Mouse (Mus musculus): ENCODE results near the gene Fbxl13. TPM values are rescaled to one million over a fixed set of nuclear protein-coding genes. Genes with fewer than 3 reads are reported as not detected.

The Fbxl13 gene
- 0.25 and 0.32 TPM in 2 replicates for polyA plus RNA-seq (2014; fragmentation: Nextera tagmentation; extraction: Ambion mirVana)

GRCm38 (mm10) chr5:21645439-21646132, at the start of gene Fbxl13, which contains the start of gene Armc10:
Gene Fbxl13 (minus strand): TSS chr5:21645634.
Gene Armc10 (plus strand): TSS chr5:21645813.
- peak within 1 kb of the TSS; percentile 92 for H3K9ac ChIP-seq (ENCODE audit: low read depth, low read length)
- H3K36me3 ChIP-seq (ENCODE audit: control insufficient read depth, insufficient read depth, low read length), result peaks cover 6% of the 10 kb centered on the region; the same call in 1 of the 2 replicates
- peak within 1 kb of the TSS; percentile 78 for H3K4me2 ChIP-seq (replicated peaks; ENCODE audit: low read depth, low read length)
- under 1% methylated on average over 30 of the region's 40 CpGs for WGBS
- H3K27ac ChIP-seq (ENCODE audit: low read depth, low read length), result peak within 1 kb of the TSS; percentile 91
- H3K9me3 ChIP-seq (ENCODE audit: control insufficient read depth, low read length), result no peaks in the 10 kb centered on the region
- no peaks in the 10 kb centered on the region for H3K27me3 ChIP-seq (ENCODE audit: control insufficient read depth, insufficient read depth, low read length)
- ATAC-seq (ENCODE audit: low FRiP score), result peak; percentile 98
- 0 out of 2 replicates have a peak, but pooled peaks cover 3% of the 10 kb centered on the region for H3K4me1 ChIP-seq (replicated peaks; ENCODE audit: control insufficient read depth, insufficient read depth, low read length)
- peak; percentile 90 for DNase-seq (ENCODE audit: low spot score)
- H3K4me3 ChIP-seq (ENCODE audit: low read depth, low read length), result peak within 1 kb of the TSS; percentile 82

DNA sequence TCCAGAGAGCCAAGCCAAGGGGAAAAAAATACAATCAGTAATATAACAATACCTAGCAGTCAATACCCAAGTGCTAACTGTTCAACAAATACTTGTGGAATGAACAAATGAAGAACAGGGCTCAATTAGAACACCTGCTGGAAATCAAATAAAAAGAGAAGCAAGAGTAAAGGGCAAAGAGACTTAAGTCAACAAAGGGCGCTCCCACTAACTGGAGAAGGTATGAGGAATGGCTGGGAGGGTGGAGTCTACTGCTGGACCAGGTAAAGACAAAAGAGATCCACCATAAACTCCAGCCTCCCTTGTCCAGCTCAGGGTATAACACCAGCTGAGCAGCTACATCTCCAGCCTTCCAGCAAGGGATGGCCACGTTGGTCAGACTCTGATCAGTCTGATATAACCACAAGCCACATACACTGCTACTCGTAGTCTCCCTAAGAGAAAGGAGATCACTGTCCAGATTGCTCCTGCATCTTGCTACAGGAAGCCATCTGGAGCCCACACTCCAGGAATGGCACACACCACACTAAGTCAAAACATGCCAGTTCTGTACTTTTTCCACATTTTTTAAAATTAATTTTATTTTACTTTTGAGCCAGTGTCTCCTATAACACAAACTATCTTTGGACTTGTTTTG, 49.5 kb upstream of the Fbxl13 start:
- no peaks in the 10 kb centered on the region for H3K27me3 ChIP-seq (ENCODE audit: control insufficient read depth, insufficient read depth, low read length)

DNA sequence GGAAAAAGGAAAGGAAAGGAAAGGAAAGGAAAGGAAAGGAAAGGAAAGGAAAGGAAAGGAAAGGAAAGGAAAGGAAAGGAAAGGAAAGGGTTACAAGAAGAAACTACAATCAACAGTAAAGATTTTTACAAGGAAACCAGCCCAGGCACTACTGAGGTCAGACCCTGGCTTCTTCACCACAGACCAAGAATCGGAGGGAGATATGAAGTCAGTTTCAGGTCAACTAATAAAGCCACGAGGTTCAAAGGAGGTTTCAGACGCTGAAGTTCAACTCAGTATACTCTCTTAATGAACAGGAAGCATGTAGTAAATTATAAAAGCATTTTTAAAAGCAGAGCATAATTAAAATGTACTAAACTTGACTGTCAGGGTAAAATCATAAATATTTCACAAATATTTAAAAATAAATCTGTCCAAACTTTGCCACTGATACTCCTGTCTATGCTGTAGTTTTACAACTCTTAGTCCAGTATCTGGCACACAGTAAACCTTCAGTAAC, 48.0 kb upstream of the Fbxl13 start:
- no peak for DNase-seq (ENCODE audit: low spot score)
- Histone ChIP-seq H3K9ac (ENCODE audit: low read depth, low read length) (no peak overlapping the region), H3K27me3 (ENCODE audit: control insufficient read depth, insufficient read depth, low read length) (no peaks in the 10 kb centered on the region), H3K36me3 (ENCODE audit: control insufficient read depth, insufficient read depth, low read length) (no peaks in the 10 kb centered on the region), H3K4me3 (ENCODE audit: low read depth, low read length) (no peak overlapping the region), H3K4me1 (replicated peaks; ENCODE audit: control insufficient read depth, insufficient read depth, low read length) (no peaks in the 10 kb centered on the region), H3K9me3 (ENCODE audit: control insufficient read depth, low read length) (no peaks in the 10 kb centered on the region), H3K4me2 (replicated peaks; ENCODE audit: low read depth, low read length) (no peak overlapping the region), H3K27ac (ENCODE audit: low read depth, low read length) (no peak overlapping the region)
- ATAC-seq (ENCODE audit: low FRiP score), result no peak
- 75% methylated on average over 3 of the region's 3 CpGs for WGBS

More for the DNA sequence above, 49.5 kb upstream of the Fbxl13 start:
- H3K9me3 ChIP-seq (ENCODE audit: control insufficient read depth, low read length), result no peaks in the 10 kb centered on the region
- no peak overlapping the region for H3K27ac ChIP-seq (ENCODE audit: low read depth, low read length)
- H3K4me2 ChIP-seq (replicated peaks; ENCODE audit: low read depth, low read length), result no peak overlapping the region
- H3K36me3 ChIP-seq (ENCODE audit: control insufficient read depth, insufficient read depth, low read length), result no peaks in the 10 kb centered on the region
- H3K9ac ChIP-seq (ENCODE audit: low read depth, low read length), result no peak overlapping the region
- no peak for ATAC-seq (ENCODE audit: low FRiP score)
- H3K4me1 ChIP-seq (replicated peaks; ENCODE audit: control insufficient read depth, insufficient read depth, low read length), result no peaks in the 10 kb centered on the region
- no peak overlapping the region for H3K4me3 ChIP-seq (ENCODE audit: low read depth, low read length)
- WGBS, result 88% methylated on average over 3 of the region's 3 CpGs
- DNase-seq (ENCODE audit: low spot score), result no peak

GRCm38 (mm10) chr5:21692230-21692629, 46.8 kb upstream of the Fbxl13 start:
- Histone ChIP-seq H3K4me3 (ENCODE audit: low read depth, low read length) (no peak overlapping the region), H3K36me3 (ENCODE audit: control insufficient read depth, insufficient read depth, low read length) (no peaks in the 10 kb centered on the region), H3K9ac (ENCODE audit: low read depth, low read length) (no peak overlapping the region), H3K27me3 (ENCODE audit: control insufficient read depth, insufficient read depth, low read length) (no peaks in the 10 kb centered on the region), H3K4me2 (replicated peaks; ENCODE audit: low read depth, low read length) (no peak overlapping the region), H3K9me3 (ENCODE audit: control insufficient read depth, low read length) (no peaks in the 10 kb centered on the region), H3K4me1 (replicated peaks; ENCODE audit: control insufficient read depth, insufficient read depth, low read length) (no peaks in the 10 kb centered on the region), H3K27ac (ENCODE audit: low read depth, low read length) (no peak overlapping the region)
- DNase-seq (ENCODE audit: low spot score) (no peak), ATAC-seq (ENCODE audit: low FRiP score) (no peak)
- WGBS, result 96% methylated on average over 5 of the region's 5 CpGs

- Histone ChIP-seq H3K36me3 (ENCODE audit: control insufficient read depth, insufficient read depth, low read length) (no peaks in the 10 kb centered on the region), H3K27me3 (ENCODE audit: control insufficient read depth, insufficient read depth, low read length) (no peaks in the 10 kb centered on the region), H3K4me3 (ENCODE audit: low read depth, low read length) (no peak overlapping the region), H3K4me1 (replicated peaks; ENCODE audit: control insufficient read depth, insufficient read depth, low read length) (no peaks in the 10 kb centered on the region), H3K9ac (ENCODE audit: low read depth, low read length) (no peak overlapping the region), H3K4me2 (replicated peaks; ENCODE audit: low read depth, low read length) (no peak overlapping the region), H3K27ac (ENCODE audit: low read depth, low read length) (no peak overlapping the region), H3K9me3 (ENCODE audit: control insufficient read depth, low read length) (no peaks in the 10 kb centered on the region)
- ATAC-seq (ENCODE audit: low FRiP score) (no peak), DNase-seq (ENCODE audit: low spot score) (no peak)
- WGBS, result 74% methylated on average over 4 of the region's 4 CpGs
Measured at GRCm38 (mm10) chr5:21687042-21687441, 41.6 kb upstream of the Fbxl13 start.

DNA sequence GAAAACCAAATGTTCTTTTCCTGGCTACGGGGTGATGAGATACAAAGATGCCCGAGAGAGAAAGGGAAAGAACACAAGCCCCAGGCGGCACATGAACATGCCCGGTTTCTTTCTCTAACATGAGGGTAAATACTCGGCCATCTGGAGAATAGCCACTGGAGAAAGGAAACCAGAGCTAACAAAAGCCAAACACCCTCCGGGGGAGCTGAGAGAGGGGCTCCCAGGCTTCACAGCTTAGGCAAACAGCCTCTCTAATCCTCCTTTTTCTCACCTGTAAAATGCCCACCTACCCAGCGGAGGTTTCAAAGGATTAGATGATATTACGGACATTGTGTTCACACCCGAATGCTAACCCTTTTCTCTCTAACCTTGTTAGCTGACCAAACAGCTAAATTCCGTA, 39.6 kb upstream of the Fbxl13 start:
- Histone ChIP-seq H3K27ac (ENCODE audit: low read depth, low read length) (no peak overlapping the region), H3K4me1 (replicated peaks; ENCODE audit: control insufficient read depth, insufficient read depth, low read length) (no peaks in the 10 kb centered on the region), H3K4me2 (replicated peaks; ENCODE audit: low read depth, low read length) (no peak overlapping the region), H3K9ac (ENCODE audit: low read depth, low read length) (no peak overlapping the region), H3K36me3 (ENCODE audit: control insufficient read depth, insufficient read depth, low read length) (no peaks in the 10 kb centered on the region), H3K9me3 (ENCODE audit: control insufficient read depth, low read length) (no peaks in the 10 kb centered on the region), H3K4me3 (ENCODE audit: low read depth, low read length) (no peak overlapping the region), H3K27me3 (ENCODE audit: control insufficient read depth, insufficient read depth, low read length) (no peaks in the 10 kb centered on the region)
- DNase-seq (ENCODE audit: low spot score), result no peak
- ATAC-seq (ENCODE audit: low FRiP score), result no peak
- WGBS, result 73% methylated on average over 10 of the region's 10 CpGs

GRCm38 (mm10) chr5:21683811-21684210, 38.4 kb upstream of the Fbxl13 start:
- Histone ChIP-seq H3K27ac (ENCODE audit: low read depth, low read length) (no peak overlapping the region), H3K4me2 (replicated peaks; ENCODE audit: low read depth, low read length) (no peak overlapping the region), H3K9ac (ENCODE audit: low read depth, low read length) (no peak overlapping the region), H3K4me3 (ENCODE audit: low read depth, low read length) (no peak overlapping the region), H3K36me3 (ENCODE audit: control insufficient read depth, insufficient read depth, low read length) (no peaks in the 10 kb centered on the region), H3K27me3 (ENCODE audit: control insufficient read depth, insufficient read depth, low read length) (no peaks in the 10 kb centered on the region), H3K4me1 (replicated peaks; ENCODE audit: control insufficient read depth, insufficient read depth, low read length) (no peaks in the 10 kb centered on the region), H3K9me3 (ENCODE audit: control insufficient read depth, low read length) (no peaks in the 10 kb centered on the region)
- no peak for ATAC-seq (ENCODE audit: low FRiP score)
- 95% methylated on average over 9 of the region's 9 CpGs for WGBS
- DNase-seq (ENCODE audit: low spot score), result no peak

GRCm38 (mm10) chr5:21680940-21681339, 35.5 kb upstream of the Fbxl13 start:
- no peak overlapping the region for H3K4me2 ChIP-seq (replicated peaks; ENCODE audit: low read depth, low read length)
- no peak overlapping the region for H3K27ac ChIP-seq (ENCODE audit: low read depth, low read length)
- H3K27me3 ChIP-seq (ENCODE audit: control insufficient read depth, insufficient read depth, low read length), result no peaks in the 10 kb centered on the region
- DNase-seq (ENCODE audit: low spot score), result no peak
- H3K4me3 ChIP-seq (ENCODE audit: low read depth, low read length), result no peak overlapping the region
- H3K4me1 ChIP-seq (replicated peaks; ENCODE audit: control insufficient read depth, insufficient read depth, low read length), result no peaks in the 10 kb centered on the region
- 92% methylated on average over 5 of the region's 5 CpGs for WGBS
- no peak overlapping the region for H3K9ac ChIP-seq (ENCODE audit: low read depth, low read length)
- H3K36me3 ChIP-seq (ENCODE audit: control insufficient read depth, insufficient read depth, low read length), result no peaks in the 10 kb centered on the region
- H3K9me3 ChIP-seq (ENCODE audit: control insufficient read depth, low read length), result no peaks in the 10 kb centered on the region
- no peak for ATAC-seq (ENCODE audit: low FRiP score)
